Mouse (Mus musculus) left cerebral cortex, postnatal 10 days (tissue): Measurements from ENCODE around the gene Taf3. TPM values are rescaled to one million over a fixed set of nuclear protein-coding genes. Genes with fewer than 3 reads are reported as not detected.
A peak's percentile ranks its signal among the peaks of the same experiment; 100 is the strongest.

ENCODE experiments used
- DNase-seq, 2 experiments: peaks; one replicate each; pipeline ENCODE4 v3.0.0; 2021 to 2022; ENCODE audit warnings: low spot score in 2 of 2, mixed read lengths in 1 of 2; ENCODE audit errors: extremely low spot score in 1 of 2
- intact Hi-C: fragments of 180-260 bp; cut with DNase I; formaldehyde crosslinking; loops from one replicate; pipeline ENCODE4 v1.15.1; 2025
- total RNA-seq, 2 experiments: library from RNA; stranded (reverse); gene quantifications; 2 replicates each; pipeline ENCODE4 v1.2.3; 2021

Taf3 gene
- total RNA-seq, 2 experiments from 2014 or later = 11.2 to 11.6 TPM

DNA sequence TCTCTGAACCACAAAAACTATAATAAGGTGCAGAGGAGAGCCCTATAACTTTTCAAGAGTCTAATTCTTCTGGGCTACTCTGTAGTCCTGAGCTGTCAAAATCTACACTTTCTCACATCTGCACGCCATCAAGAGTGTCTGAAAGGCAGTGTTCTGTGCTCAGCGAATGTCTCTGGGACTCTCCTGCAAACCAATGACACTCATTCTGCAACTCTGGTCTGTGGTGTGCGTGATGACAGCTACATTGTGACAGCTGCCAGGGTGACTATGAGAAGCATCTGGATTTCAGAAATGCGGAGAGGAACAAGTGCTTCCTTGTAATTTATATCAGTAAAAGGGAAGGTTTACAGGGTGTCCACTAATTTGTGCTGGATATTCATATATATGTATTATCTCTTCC, 78.2 kb downstream of the Taf3 start:
- intact Hi-C loops = no loop called here
- no peak for DNase-seq

DNA sequence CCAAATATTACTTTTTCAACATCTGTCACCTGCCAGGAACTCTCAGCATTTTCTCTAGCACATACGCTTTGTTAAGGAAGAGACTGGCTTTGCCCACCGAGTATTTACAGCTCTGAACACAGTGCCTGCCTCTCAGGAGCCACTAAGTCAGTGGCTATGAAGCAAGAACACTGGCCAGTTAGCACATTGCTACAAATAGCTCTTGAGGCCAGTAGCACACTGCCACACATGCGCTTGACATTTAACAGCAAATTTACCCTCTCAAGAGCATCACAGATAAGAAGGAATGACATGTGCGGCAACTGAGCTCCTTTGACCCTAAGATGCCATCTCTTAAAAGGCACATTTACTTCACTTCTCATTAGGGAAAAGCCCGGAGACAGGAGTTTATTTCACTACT, 78.7 kb downstream of the Taf3 start:
- DNase-seq = no peak
- intact Hi-C loops = no loop called here

DNA sequence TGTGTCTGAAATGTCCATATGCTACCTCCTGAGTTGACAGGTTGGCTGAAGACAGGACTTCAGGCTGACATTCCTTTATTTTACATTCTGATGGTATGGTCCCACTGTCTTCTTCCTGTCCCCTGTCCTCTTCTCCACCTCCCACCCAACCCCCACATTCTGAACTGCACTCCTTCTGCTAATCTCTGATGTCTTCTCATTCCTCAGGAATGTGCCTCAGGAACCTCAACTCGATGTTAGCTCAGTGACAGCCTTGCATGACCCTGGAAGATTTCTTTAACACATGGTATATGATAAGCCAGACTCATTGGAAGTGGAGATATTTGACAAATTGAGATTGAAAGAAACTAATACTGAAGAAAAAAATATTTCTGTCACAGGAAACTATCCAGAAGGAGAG, 81.8 kb downstream of the Taf3 start:
- no peak for DNase-seq
- intact Hi-C loops = no loop called here

DNA sequence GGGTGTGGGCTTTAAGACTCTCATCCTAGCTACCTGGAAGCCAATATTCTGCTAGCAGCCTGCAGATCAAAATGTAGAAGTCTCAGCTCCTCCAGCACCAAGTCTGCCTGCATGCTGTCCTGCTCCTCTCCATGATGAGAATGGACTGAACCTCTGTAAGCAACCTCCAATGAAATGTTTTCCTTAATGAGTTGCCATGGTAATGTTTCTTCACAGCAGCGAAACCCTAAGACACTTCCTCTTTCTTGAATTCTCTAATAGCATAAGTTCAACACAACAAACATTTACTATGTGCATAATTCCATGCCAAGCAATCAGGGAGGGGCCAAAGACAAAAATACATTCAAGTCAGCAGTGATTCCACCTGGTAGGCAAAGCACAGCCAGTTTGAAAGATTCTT, 82.8 kb downstream of the Taf3 start:
- intact Hi-C loops = no loop called here
- no peak for DNase-seq

DNA sequence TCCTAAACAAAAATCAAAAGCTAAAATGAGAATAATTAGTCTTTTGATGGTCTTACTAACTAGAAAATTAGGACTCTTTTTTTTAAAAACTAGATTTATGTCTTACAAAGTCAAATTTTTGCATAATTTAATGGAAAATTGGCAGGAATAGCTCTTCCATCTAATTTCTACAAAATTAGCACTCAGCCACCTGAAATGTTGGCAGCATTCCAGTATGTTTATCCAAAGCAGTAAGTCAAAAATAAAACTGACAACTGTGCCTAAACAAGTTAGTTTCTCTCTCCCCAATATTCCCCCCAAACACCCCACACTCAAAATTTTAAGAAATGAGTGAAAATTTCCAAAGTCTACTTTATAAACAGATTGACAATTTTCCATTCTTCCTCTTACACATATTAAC, 85.5 kb downstream of the Taf3 start:
- intact Hi-C loops = no loop called here
- DNase-seq = no peak

GRCm38 (mm10) chr2:9961708-9962107, 86.7 kb downstream of the Taf3 start:
- intact Hi-C loops = no loop called here
- no peak for DNase-seq

GRCm38 (mm10) chr2:9958011-9958410, 90.4 kb downstream of the Taf3 start:
- intact Hi-C loops = no loop called here
- DNase-seq = no peak

- DNase-seq = no peak
- intact Hi-C loops = no loop called here
These were observed 91.8 kb downstream of the Taf3 start for GRCm38 (mm10) chr2:9956546-9956945.

- no peak for DNase-seq
- intact Hi-C loops = no loop called here
These were observed 92.5 kb downstream of the Taf3 start for GRCm38 (mm10) chr2:9955576-9956535.

DNA sequence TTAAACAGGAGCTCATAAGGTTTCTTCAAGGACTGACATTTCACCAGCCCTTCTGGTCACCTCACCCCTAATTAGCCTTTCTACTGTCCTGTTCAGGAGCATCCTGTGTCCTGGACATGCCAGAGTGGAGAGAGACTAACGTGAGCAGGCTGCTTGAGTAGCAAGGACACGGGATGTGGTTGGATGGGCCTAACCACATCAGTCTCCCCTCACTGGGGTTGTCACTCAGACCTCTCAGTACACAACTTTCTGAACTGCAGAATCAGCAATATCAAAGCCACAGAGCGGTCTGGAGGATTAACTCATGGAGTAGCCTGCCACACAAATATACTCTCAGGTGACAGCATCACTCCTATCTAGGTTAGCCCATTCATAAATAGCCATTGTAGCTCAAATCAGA, 101.7 kb downstream of the Taf3 start:
- intact Hi-C loops = no loop called here
- no peak for DNase-seq

DNA sequence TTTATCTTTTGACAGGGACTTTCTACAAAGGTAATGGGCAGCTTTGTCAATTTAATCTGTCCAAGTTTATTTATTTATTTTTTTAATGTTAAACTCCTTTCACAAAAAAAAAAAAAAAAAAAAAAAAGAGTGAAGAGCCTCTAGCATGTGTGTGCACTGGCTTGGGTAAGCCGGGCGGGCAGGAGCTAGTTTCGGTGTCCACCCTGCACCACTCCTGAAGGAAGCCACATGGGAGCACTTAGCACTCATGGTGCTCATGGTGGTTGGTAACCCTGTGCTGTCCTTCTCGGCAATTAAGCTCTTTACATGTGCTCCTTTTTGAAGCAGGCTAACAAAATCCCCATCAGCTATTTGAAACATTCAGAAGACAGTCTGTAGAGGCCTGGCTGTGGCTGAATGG, 102.8 kb downstream of the Taf3 start:
- DNase-seq = no peak
- intact Hi-C loops = no loop called here

- intact Hi-C loops = no loop called here
- DNase-seq = no peak
These were observed 105.4 kb downstream of the Taf3 start for GRCm38 (mm10) chr2:9943011-9943410.

GRCm38 (mm10) chr2:9939250-9939649, 109.1 kb downstream of the Taf3 start:
- DNase-seq = no peak
- intact Hi-C loops = no loop called here

GRCm38 (mm10) chr2:9935965-9936364, 112.4 kb downstream of the Taf3 start:
- intact Hi-C loops = no loop called here
- no peak for DNase-seq

DNA sequence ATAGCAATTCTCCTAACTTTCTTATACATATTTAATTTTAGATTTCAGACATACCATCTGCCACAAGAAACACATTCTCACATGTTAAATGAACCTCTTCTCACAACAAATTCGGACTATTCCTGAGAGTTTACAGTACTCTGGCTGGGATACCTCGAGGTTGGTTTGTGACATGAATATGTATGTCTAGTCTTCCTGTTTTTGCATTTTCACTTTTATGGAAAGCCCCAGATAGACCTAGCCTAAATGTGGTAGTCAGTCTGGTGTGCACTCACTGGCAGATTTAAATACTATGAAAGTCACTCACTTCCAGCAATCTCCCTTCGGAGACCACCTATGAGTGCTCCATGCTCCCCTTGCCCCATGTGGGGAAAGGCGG, 121.5 kb downstream of the Taf3 start:
- DNase-seq = no peak
- intact Hi-C loops = no loop called here

GRCm38 (mm10) chr2:9926194-9926904, 122.0 kb downstream of the Taf3 start:
- intact Hi-C loops = no loop called here

DNA sequence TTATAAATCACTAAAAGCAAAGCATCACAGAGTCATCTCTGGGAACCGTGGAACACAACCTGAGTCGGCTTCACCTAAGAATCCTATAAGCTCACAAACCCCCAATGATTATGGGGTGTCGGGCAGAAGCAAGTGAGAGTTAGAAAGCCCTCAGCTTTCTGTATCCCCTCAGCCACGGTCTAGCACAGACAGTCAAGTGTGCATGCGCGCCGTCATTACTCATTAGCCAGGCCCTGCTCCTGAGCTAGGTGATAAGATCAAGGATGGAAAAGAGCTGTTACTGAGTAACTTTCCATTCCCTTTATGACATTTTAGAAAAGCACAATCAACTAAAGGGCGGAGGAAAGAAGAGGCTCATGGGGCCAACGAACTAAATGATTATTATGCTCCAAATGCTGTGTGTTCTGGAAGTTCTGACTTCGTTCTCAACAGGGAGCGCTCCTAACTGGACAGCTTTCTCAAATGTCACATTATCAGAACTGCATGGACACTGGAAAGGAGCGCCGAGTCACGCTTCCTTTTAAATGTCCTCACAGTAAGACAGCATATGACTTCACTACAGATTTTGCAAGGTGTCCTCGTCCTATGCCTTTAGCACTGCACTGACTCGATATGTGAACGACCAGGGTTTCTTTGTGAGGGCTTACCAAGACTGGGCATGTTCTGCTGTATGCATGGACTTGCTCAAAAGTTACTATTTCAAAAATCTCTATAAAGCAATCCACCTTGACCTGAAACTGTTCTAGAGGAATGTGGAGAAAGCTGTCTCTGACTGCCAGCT, 129.5 kb downstream of the Taf3 start:
- intact Hi-C loops = no loop called here
- DNase-seq = no peak

More at GRCm38 (mm10) chr2:9926194-9926904, 122.0 kb downstream of the Taf3 start:
- DNase-seq = no peak

GRCm38 (mm10) chr2:9917602-9918001, 130.8 kb downstream of the Taf3 start:
- peak in 1 of 2 experiments; percentile 5 for DNase-seq
- intact Hi-C loops = no loop called here

DNA sequence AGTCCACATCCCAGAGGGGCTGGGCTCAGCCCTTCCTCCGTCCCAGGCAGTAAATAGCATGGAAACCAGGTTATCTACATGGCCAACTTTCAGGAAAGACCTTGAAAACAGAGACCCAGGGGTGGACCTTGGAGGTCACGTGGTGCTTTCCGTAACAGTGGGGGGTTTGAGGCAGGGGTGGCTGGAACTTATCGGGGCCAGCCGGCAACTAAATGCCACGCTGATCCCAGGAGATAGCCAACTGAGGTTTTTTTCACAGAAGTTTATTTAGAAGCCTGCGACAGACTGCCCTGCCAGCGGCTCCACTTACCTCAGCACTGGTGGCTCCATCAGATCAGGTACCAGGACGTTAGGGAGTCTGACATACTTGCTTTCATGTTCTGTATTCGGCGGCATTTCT, 142.4 kb downstream of the Taf3 start:
- DNase-seq = no peak
- intact Hi-C loops = no loop called here
